Mouse (Mus musculus): ENCODE measurements around the gene Gtf3c6.
A peak's percentile ranks its signal among the peaks of the same experiment; 100 is the strongest.

The Gtf3c6 gene

DNA sequence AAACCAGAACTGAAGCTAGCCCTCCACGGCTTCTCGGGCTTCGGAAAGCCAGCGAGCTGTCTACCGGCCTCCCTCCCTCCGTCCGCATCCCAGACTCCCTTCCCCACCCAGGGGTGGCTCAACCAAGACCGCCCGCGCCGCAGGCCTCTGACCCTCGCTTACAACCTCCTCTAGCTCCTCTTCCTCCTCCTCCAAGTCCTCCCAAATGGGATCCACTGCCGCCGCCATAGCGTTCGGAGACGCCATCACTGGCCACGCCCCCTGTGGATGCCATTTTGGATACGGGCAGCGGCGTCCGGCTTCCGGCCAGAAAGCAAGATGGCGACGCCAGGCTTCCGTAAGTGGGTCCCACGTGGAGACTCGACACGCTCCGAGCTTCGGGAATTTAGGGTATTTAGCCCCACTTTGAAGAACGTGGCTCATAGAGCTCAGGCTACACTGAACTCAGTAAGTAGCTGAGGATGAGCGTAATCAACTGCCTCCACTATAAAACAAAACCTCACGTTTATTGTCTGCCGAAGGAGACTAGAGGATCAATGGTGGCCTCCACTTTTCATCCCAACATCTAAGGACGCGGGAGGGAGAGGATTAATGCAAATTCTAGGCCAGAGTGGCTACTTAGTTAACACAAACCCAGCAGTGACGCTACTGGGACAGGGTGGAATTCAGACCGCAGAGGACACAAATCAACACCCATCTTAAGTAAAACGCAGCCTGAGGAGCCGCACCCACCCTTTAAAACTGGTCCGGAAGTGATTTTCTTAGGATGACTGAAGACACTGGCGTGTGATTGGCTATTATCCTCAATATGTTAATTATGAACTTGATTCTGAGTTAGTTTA is at the start of gene Gtf3c6:
TSS of gene Gtf3c6 (minus strand) at position 695 of the 842 bp plus-strand sequence.
- peak; percentile 94 for DNase-seq

DNA sequence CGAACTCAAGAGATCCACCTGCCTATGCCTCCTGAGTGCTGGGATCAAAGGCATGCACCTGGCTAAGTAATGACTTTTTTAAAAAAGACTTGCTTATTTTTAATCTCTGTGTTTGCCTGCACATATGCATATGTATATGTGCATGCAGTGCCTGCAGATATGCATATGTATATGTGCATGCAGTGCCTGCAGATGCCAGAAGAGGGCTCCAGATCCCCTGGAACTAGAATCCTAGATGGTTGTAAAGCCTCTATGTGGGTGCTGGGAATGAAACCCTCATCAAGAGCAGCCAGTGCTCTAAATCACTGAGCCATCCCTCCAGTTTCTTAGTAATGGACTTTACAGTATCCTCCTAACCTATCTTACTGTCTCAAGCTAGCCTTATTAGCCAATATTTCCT is 48.1 kb upstream of the Gtf3c6 start:
- peak; percentile 14 for DNase-seq

DNA sequence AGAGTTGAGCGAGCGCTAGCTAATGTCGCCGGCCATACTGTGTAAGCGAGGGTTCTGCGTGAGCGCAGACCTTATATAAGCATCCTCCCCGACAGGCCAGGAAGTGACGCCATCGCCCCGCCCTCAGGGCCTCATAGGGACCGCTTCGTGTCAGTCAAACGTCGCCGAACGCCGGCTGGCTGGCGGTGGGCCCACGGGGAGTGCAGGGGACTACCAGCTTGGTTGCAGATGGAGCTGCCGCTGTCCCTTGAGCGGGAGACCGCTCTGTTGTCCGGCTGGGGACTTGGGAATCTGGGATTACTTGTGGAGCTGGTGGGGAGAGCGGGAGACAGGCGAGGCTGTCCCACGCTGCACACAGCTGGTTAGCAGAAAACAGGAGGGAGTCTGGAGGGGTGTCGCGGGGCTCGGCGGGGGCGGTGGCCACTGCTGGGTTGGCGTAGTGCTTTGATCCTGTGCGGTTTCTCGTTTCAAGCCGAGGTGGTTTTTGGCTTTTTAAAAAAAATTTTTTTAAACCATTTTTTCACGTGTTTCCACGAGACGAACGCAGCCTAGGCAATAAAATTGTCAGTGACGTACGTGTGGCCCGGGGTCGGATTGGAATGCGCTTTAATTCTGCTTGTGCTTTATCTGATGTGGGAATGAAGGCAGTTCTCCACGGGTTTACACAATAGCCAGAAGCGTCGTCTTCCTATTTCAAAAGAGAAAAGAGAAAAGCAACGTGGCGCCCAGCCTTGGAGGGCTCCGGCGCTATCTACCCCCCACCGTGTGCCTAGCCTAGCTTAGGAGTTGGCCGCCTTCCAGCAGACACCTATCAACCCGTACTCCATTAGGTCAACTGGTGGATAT is 44.5 kb upstream of the Gtf3c6 start, which contains the start of gene Amd1:
TSS of gene Amd1 (minus strand) at position 47 of the 846 bp plus-strand sequence.
- peak; percentile 99 for DNase-seq

DNA sequence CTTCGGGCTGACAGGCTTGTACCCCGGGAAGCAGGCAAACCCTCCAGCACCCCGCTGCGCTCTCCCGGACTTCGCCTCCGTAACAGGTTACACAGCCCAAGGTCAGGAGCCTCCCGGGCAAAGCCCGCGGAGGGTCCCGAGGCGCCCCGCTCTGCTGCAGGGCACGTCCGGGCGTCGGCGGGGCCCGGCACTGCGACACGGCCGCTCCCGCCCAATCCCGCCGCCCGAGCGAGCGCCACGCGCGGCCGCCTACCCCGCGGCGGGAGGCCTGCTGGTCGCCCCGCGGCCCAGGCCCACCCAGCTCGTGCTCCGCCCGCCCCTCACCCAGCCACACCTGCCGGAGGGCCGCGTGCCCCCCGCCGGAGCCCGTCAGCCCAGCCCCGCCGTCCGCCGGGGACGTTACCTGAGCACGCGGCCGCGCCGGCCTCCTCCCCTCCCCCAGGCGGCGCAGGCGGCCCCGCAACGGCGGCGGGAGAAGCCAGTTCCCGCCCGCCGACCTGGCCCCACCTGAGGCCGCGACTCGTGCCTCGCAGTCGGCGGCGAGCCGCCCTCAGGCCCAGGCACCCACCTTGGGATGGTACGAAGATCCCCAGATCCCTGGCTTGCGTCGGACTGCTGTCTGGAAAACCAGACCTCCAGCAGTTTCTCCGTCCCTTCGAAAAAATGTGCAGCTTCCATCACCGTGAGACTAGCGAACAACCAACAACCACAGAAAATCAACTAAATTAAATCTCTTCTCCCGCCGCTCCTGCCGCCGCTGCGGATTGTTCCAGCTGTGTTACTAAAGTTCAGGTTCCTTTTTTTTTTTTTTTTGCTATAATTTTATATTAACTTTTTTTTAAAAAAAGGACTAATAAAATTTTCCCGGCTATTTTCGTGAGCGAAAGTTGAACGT is 43.5 kb upstream of the Gtf3c6 start:
- DNase-seq, result peak; percentile 67

DNA sequence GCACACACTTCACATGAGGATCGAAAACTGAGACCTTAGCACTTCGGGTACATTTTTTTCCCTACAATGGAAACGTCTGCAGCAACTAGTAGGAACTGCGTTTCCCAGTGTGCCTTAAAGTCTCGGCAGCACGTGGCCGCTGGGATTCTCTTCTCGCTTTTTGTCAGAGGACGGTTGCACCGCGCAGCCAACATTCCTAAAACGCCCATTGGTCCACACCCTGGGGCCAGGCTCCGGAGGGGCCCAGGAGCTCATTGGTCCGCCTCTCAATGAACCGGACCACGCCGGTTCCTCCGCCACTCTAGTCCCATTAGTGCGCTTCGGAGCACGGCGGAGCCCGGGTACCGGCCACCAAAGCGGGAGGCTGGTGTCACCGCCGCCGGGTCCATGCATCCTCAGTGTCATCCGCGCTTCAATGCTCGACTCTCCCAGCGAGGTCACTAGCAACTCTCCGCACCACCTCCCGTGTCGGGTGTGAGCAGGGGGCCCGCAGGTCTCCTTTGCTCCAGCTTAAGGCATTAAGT is 42.8 kb upstream of the Gtf3c6 start:
- peak; percentile 53 for DNase-seq

DNA sequence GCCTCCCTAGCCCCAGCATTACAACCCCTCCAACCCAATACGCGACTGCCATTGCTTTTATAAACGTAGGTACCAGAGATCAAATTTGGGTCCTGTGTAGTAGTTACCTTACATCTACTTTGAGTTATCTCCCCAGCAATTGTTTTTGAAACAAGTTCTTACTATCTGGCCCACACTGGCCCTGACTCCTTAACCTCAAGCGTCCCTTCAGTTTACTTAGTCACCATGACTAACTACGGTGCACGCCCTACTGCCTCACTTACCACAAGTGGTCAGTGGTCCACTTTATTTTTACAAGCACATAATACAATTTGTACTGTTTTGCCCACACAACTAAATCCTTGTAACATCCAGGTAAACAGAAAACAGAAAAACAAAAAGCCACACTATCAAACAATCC is 34.7 kb upstream of the Gtf3c6 start:
- no peak for DNase-seq

DNA sequence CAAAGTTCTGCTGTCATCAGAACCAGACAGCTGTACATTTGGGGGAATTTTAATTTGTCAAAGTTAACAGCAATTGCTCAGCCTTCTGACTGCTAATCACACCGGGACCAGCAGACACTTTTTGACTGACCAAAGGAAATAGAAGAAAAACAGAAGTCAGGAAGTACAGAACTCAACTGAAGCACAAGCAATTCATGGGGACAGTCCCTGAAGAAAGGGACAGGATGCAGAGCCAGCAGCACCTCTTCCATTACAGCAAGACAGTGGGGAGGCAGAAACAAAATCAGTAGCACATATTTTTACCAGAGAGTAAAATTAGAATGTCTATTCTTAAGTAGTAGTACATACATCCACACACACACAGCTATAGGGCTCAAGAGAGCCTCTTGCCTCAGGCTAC is 28.9 kb upstream of the Gtf3c6 start:
- no peak for DNase-seq

DNA sequence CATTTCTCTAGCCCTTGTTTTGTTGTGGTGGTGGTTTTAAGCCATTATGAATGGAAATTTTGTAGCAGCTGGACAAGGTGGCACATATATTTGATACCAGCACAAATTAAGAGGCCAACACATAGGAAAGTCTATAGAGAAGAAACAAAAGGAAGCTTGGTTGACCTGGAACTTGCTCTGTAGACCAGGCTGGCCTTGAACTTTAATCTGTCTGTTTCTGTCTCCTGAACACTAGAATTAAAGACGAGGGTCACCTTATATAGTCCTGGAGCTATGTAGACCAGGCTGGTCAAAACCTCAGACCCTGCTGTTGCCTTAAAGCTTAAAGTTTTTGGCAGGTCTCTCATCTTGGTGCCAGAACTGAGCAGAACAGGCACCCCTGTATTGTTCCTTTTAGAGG is 27.7 kb upstream of the Gtf3c6 start:
- DNase-seq, result no peak

DNA sequence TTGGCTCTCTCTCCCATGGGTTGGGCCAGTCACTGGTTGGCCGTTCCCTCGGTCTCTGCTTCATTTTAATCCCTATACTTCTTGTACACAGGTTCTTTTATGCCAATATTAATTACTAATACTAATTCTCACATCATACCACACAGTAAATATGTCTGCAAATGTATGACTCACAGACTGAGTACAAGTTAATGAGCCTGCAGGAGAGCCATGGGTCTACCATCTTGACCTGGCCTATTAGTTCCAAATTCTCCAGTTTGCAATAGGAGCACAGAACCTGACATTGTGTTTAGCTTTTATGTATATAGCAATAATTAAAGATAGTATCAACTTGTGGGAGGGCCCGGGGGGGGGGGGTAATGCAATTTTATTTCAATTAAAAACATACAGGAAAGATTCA is 27.1 kb upstream of the Gtf3c6 start:
- no peak for DNase-seq

DNA sequence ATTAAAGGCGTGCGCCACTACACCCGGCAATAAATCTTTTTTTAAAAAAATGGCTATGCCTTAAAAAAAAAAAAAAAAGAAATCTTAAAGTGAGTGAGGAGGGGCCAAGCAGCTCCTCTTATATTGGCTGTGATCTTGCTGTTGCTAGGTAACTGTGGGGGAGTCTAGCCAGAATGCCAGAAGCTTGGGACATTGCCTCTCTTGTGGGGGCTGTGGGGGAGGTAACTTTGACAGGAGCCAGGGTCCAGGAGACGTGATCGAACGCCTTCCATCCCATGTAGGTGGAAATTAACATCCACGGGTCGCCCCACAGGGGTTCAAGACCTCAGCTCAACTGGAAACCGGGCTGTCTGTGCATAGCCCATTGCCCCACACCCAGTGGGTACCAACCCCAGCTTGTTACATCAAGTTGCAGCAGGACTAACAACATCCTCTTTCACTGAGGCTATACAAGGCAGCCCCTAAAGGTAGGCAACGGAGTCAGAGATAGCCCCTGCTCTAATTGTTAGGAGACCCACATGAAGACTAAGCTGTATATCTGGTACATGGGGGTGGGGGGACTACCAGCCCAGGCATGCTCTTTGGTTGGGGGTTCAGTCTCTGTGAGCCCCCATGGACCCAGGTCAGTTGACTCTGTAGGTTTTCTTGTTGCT is 26.4 kb upstream of the Gtf3c6 start:
- no peak for DNase-seq

DNA sequence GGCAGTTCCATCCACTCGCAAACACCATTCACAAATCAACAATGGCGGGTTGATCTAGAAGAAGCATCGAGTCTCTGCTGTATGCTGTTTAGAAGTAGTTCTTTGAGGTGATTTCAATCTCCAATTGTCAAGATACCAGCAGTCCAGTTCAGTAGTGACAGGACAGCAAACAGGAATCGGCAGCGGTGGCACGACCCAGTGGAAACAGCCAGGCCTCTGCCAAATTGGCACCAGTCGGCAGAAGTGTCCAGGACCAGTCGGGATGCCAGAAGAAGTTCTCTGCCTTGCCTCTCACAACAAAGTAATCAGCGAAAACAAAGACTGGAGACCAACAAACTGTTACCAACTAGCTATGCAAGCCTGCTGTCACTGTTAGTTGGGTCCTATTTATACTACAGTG is 25.7 kb upstream of the Gtf3c6 start:
- DNase-seq, result no peak

DNA sequence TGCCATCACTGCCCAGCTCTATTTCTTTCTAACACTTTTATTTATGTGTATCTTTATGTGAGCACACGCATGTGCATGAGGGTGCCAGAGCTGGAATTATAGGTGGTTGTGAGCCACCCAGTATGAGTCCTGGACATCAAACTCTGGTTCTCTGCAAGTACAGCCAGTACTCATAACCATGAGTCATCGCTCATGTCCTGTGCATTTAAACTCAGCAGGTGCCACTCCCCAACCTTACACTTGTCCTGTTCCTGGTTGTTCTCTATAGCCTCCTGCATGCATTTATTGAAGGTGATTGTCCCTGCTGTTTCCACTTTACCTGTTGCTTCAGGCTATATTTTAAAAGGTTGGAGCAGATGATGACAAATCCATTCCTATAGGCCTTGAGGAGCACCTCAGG is 23.7 kb upstream of the Gtf3c6 start:
- no peak for DNase-seq

DNA sequence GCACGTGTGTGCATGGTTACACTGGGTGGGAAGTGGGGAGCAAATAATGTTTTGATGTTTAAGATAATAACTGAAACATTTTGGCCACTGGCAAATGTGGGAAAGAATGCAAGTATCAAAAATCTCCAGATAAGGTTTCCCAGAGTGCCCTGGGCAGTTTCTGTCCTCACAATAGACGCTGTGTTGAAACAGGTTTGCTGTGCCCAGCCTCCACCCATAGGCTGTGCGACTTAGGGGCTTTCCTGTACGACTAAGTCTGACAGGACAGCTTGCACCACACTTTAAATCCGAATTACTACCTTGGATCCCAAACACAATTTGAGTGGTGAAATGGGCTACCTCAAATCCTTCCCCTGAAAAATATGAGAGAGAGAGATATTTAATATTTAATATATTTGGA is 20.4 kb upstream of the Gtf3c6 start:
- DNase-seq, result no peak

DNA sequence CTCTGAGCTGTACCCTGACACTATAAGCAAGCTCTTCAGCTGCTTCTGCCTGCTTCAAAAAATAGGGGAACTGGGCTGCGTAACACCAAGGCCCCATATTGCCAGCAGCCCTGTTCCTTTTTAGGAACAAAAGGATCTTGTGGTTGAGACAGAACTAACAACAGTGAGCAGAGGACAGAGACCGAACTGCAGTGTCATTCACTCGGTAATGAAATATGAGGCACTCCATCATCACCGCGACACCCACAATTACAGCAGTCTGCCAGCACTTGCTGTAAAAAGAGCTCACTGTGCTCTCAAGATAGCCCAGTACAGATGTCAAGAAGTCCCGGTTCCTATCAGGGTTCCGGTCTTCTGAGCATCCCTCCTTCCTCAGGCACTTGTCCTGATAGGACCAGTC is 18.1 kb upstream of the Gtf3c6 start:
- no peak for DNase-seq

DNA sequence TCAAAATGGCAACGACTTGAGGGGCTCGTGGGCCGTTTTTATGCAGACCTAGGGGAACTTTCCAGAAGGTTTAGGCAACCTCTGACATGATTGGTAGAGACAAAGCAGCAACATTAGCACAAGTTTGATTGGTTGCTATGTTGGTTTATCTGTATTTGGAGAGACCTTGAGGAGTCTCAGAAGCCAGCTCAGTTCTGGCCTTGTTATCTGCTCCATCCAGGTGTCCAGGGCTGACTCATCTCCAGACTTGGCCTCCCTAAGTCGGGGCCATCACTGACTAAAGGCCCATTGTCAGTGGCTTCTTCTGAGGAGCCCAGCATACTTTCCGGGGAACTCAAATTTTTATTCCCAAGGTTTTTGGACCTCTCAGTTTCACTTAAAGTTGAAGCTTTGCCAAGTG is 16.0 kb upstream of the Gtf3c6 start:
- no peak for DNase-seq

DNA sequence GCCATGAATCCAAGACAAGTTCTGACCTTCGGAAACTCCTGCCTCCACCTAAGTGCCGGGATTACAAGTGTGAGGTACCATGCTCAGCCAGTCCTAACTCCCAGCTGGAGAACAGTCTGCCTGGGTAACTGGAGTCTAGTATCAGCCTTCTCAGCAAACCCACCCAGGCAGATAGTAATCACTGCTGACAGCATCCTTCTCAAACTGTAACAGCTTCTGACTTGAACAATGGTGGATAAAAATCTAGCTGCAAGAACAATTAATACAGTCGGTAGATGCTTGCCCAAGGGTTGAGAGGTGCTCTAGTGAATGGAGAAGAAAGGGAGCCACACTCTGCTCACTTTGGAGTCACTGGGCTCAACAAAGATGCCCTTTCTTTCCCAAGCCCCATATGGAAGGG is 13.3 kb upstream of the Gtf3c6 start:
- DNase-seq, result no peak

DNA sequence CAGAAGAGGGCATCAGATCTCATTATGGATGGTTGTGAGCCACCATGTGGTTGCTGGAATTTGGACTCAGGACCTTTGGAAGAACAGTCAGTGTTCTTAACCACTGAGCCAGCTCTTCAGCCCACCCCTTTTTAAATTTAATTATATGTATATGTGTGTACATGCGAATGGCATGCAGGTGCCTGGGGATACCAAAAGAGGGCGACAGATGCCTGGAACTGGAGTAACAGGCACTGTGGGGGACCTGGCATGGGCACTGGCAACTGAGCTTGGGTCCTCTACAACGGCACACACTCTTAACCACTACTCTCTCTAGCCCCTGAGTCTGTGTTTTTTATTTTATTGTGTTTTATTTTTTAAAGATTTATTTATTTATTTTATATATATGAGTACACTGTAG is 7.0 kb upstream of the Gtf3c6 start:
- DNase-seq, result no peak

DNA sequence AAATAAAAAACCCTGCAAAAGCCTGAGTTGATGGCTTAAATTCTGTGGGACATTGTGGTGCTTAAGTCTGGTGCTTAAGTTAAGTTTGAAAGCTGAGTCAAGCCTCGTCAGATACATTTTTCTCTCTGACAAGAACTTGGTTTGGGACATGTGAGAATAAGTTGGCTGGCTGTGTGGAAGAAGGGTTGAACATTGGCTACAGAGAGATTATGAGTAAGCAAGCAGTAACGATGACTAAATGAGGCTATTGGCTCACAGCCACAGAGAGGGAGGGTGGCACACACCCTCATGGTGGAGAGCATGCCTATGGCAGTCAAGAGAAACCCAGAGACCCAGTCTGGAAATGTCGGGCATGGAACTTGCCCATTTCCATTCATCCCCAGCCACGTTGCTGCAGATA is 5.8 kb upstream of the Gtf3c6 start:
- no peak for DNase-seq

DNA sequence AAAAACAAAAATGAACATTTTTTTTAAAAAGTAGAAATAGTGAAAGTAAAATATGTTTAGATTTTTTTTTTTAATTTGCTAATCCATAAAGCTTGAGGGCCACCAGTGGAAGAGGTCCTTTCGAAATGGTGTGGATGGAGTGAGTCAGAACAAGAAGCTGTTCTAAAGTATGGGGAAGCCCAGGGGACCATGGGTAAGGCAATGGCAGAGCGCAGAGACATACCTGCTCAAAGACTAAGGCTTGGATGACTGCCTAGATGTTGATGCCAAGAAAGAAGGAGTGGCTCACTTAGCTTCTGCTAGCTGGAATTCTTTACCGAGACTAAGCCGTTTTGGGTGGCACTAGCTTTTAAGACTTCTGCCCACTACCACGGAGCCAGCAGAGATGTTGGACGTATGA is 4.3 kb upstream of the Gtf3c6 start:
- DNase-seq, result no peak

DNA sequence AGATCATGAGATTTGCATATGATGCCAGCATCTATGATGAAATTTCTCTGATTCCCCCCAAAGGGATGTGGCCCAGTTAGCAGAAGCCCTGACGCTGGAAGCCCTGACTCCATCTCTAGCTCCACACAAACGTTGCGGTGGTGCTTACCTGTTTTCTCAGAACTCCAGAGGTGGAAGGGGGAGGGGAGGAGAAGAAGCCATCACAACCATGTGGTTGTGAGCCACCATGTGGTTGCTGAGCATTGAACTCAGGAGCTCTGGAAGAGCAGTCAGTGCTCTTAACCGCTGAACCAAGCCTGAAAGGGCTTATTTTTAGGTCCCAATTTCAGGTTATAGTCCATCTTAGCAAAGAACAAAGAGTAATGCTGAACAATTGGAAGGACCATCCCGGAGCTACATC is 2.4 kb upstream of the Gtf3c6 start:
- no peak for DNase-seq

DNA sequence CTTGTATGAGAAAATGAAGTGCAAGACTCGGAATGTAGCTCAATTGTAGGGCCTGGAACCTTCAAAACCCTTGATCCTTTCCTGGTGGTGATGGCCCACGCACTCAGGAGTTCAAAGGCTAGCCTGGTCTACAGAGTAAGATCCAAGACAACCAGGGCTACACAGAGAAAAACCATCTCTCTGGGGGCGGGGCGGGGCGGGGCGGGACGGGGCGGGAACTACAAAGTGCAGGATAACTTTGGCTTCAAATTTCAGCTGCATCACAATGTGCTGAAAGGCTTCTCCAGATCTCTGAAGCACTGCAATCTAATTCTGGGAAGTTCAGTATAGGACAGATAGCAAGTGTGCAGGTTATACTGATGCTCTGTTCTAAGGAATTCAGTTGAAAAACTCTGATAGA is 1.6 kb upstream of the Gtf3c6 start:
- no peak for DNase-seq

DNA sequence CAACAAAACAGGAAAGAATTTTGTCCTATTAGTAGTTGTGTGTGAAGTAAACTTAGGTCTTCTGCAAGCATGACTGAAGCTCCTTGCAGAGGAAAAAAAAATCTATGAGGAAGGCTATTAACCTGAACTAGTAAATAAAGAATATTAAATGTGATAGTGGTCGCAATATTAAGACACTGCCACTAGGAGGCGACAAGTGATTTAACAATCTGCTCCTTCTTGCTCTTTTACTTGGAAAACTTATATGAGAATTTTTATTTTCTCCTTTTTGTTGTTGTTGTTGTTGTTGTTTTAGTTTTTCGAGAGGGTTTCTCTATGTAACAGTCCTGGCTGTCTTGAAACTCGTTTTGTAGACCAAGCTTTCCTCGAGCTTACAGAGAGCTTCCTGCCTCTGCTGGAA is 1.1 kb upstream of the Gtf3c6 start:
- DNase-seq, result peak; percentile 25
